Mouse (Mus musculus): ENCODE measurements around the gene Cnot10. TPM values are rescaled to one million over a fixed set of nuclear protein-coding genes. Genes with fewer than 3 reads are reported as not detected.

The Cnot10 gene
- polyA plus RNA-seq, 1 experiment from 2014 or later: 54.7 TPM

Other genes starting within 250 kb of the Cnot10 start
- 27.4 and 32.6 TPM in 2 replicates for gene Crtap, start 249.5 kb downstream of the Cnot10 start, polyA plus RNA-seq (2015; fragmentation: Nextera tagmentation; extraction: Ambion mirVana)
- 27.0 and 29.1 TPM in 2 replicates for gene Glb1, start 239.1 kb downstream of the Cnot10 start, polyA plus RNA-seq (2015; fragmentation: Nextera tagmentation; extraction: Ambion mirVana)
- 7.7 and 9.7 TPM in 2 replicates for gene Tmppe, start 239.1 kb downstream of the Cnot10 start, polyA plus RNA-seq (2015; fragmentation: Nextera tagmentation; extraction: Ambion mirVana)
- gene Ccr4, start 135.3 kb downstream of the Cnot10 start, polyA plus RNA-seq (2015; fragmentation: Nextera tagmentation; extraction: Ambion mirVana): not detected in 2 replicates
- gene C130032M10Rik, start 124.5 kb downstream of the Cnot10 start, polyA plus RNA-seq (2015; fragmentation: Nextera tagmentation; extraction: Ambion mirVana): 0.32 and 0.35 TPM in 2 replicates
- gene Trim71, start 75.8 kb downstream of the Cnot10 start, polyA plus RNA-seq (2015; fragmentation: Nextera tagmentation; extraction: Ambion mirVana): 0.50 and 0.53 TPM in 2 replicates
- 124 and 148 TPM in 2 replicates for gene Dync1li1, start 48.6 kb upstream of the Cnot10 start, polyA plus RNA-seq (2015; fragmentation: Nextera tagmentation; extraction: Ambion mirVana)
- 20.5 and 21.8 TPM in 2 replicates for gene Cmtm6, start 90.9 kb upstream of the Cnot10 start, polyA plus RNA-seq (2015; fragmentation: Nextera tagmentation; extraction: Ambion mirVana)
- gene Cmtm7, start 141.7 kb upstream of the Cnot10 start, polyA plus RNA-seq (2015; fragmentation: Nextera tagmentation; extraction: Ambion mirVana): 18.3 and 19.1 TPM in 2 replicates
- gene Cmtm8, start 204.0 kb upstream of the Cnot10 start, polyA plus RNA-seq (2015; fragmentation: Nextera tagmentation; extraction: Ambion mirVana): 15.8 and 20.0 TPM in 2 replicates